Mouse (Mus musculus): Measurements from ENCODE around the gene E2f2. TPM values are rescaled to one million over a fixed set of nuclear protein-coding genes. Genes with fewer than 3 reads are reported as not detected.
A peak's percentile ranks its signal among the peaks of the same experiment; 100 is the strongest.

The E2f2 gene
- 11.1 and 17.0 TPM in 2 replicates for total RNA-seq (2014; fragmentation: Nextera tagmentation)
- total RNA-seq (2017) = 4.5 and 10.2 TPM in 2 replicates

GRCm38 (mm10) chr4:136172011-136172541 lies at the start of gene E2f2:
Gene E2f2 (plus strand): TSS chr4:136172394.
- ATAC-seq (replicated peaks; ENCODE audit: low FRiP score, low TSS enrichment, poor library complexity, severe bottlenecking) = peak; percentile 50

DNA sequence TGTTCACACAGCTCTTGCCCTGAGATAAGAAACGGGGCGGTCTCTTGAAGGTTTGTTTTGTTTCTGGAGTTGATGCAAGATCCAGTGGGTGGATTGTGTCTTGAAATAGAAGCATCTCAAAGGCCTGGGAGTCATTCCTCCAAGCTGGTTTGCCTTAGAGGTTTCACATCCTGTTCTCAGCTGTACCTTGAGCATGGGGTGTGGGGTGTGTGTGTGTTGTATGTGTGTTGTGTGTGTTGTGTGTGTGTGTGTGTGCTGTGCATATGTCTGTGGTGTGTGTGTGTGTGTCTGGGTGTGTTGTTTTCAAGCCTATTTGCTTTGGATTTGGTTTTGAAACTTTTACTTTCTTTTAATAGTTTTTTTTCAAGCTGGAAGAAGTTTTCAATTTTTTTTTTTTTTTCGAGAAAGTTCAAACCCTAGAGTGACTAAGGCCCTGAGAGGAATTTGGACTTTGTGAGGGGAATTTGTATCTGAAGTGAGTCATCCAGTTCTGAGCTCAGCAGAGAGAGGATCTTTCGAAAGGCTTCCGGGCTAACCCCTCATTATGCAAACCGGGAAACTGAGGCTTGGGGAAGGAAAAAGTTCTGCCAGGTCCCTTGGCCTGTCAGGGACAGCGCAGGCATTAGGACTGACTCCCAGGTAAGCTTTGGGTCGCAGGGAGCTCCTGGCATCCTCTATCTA lies 48.9 kb upstream of the E2f2 start:
- no peak for ATAC-seq (replicated peaks; ENCODE audit: low FRiP score, low TSS enrichment, poor library complexity, severe bottlenecking)

- ATAC-seq (replicated peaks; ENCODE audit: low FRiP score, low TSS enrichment, poor library complexity, severe bottlenecking) = no peak
These were observed 48.4 kb upstream of the E2f2 start for GRCm38 (mm10) chr4:136123792-136124161.

GRCm38 (mm10) chr4:136124581-136124980 lies 47.6 kb upstream of the E2f2 start:
- no peak for ATAC-seq (replicated peaks; ENCODE audit: low FRiP score, low TSS enrichment, poor library complexity, severe bottlenecking)

- no peak for ATAC-seq (replicated peaks; ENCODE audit: low FRiP score, low TSS enrichment, poor library complexity, severe bottlenecking)
These were observed 46.7 kb upstream of the E2f2 start for GRCm38 (mm10) chr4:136125458-136125857.

GRCm38 (mm10) chr4:136126019-136126418 lies 46.2 kb upstream of the E2f2 start:
- ATAC-seq (replicated peaks; ENCODE audit: low FRiP score, low TSS enrichment, poor library complexity, severe bottlenecking) = no peak

DNA sequence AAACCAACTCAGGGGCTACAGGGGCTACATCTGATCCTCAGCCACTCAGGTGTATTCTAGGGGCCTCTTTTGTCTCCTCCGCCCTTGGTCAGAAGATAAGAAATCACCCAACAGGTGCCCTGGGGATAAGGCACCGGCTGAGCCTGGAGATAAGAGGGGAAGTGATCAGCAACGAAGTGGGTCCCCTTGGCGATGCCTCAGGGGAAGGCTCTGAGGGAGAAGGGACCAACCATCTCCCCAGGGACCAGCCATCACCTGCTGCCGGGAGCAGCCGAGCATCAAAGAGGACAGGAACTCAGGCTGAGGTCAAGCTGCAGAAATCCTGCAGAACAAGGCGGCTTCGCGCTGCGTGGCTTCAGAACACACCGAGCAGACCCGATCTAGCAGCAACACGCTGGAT lies 44.5 kb upstream of the E2f2 start:
- ATAC-seq (replicated peaks; ENCODE audit: low FRiP score, low TSS enrichment, poor library complexity, severe bottlenecking) = no peak

DNA sequence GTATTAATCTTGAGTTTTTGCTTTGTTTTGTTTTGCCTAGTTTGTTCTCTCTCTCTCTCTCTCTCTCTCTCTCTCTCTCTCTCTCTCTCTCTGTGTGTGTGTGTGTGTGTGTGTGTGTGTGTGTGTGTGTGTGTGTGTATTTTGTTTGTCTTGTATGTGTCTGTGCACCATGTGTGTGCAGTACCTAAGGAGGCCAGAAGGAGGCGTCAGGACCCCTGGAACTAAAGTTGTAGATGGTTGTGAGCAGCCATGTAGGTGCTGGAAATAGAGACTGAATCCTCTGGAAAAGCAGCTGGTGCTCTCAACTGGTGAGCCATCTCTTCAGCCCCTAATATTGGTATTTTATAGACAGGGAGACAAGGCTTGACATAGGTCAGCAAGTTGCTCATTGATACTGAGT lies 42.4 kb upstream of the E2f2 start:
- ATAC-seq (replicated peaks; ENCODE audit: low FRiP score, low TSS enrichment, poor library complexity, severe bottlenecking) = no peak

DNA sequence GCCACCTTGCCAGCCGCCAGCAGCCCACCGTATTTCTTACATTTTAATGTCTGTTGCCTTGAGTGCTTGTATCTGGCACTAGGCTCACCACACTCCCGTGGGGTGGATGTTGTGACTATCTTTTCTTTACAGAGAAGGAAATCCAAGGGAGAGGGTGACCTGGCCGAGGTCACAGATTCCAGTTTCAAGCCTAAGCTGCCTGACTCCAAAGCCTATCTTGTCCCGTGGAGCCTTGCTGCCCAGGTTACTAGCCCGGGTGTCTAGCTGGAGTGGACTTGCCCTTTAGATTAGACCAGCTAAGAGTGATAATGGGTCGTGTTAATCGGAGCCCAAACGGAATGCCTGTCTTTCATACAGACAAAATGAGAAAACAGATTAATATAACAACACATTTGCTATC lies 38.4 kb upstream of the E2f2 start:
- no peak for ATAC-seq (replicated peaks; ENCODE audit: low FRiP score, low TSS enrichment, poor library complexity, severe bottlenecking)

DNA sequence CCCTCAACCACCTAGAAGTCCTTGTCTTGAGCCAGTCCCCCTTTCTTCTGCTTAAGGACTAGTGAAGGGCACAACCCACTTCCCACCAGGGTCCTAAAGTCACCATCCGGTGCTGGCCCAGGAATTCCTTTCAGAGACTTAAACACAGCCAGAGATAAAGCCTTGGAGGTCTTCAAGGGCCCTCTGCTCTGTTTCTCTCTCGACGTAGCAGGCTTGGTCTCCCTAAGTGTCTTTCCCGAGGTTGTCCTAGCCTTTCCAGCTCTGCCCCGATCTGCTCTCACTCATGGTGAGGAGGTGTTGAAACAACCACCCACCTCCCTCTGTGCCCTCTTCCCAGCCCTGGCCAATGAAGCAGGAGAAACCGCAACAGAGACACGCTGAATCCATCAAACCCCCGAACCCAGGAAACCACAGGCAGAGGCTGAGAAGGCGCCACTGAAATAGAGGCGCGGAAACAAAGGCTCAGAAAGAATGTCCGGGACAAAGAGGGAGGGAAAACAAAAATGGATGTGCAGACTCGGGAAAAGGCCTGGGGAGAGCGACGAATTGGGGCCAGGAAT lies 37.7 kb upstream of the E2f2 start:
- peak; percentile 37; the same call in 1 of the 2 replicates for ATAC-seq (replicated peaks; ENCODE audit: low FRiP score, low TSS enrichment, poor library complexity, severe bottlenecking)

DNA sequence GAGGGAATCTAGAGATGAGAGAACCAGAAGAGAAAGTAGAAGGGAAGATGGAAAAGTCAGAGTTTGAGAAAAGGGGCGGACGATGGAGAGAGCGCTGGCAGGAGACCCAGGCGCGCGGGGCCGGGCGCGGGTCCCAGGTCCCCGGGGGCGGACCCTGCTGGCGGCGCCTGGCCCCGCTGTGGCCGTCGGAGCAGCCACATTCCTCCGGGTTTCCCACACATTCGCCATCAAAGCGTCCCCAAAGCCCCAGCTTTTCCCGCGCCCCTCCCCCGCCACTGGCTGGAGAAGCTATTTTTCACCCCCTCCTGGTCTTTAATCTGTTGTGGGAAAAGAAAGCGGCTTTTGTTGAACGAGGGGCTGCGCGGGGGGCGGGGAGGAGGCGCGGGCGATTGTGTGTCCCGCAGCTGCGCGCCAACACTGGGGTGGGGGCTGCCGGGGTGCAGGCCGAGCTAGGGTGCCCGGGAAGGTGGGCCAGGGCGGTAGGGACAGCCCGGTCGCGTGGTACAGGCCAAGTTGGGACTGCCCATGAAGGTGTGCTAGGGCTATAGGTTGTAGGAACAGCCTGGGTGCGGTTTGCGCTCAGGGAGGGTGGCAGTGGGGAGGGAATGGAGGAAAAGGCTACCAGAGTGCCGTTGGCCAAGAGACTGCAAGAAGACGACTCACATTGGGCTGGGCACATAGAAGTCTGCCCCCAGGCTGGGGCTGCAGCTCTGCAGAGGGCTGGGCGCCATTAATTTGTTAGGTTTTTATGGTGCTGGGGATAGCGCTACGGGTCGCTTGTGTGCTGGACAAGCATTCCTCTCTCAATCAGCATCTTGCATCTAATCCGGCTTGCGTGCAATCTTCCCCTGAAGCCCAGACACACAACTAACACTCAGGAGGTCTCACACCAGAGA lies 37.0 kb upstream of the E2f2 start:
- no peak for ATAC-seq (replicated peaks; ENCODE audit: low FRiP score, low TSS enrichment, poor library complexity, severe bottlenecking)

- no peak for ATAC-seq (replicated peaks; ENCODE audit: low FRiP score, low TSS enrichment, poor library complexity, severe bottlenecking)
These were observed 36.1 kb upstream of the E2f2 start for GRCm38 (mm10) chr4:136135874-136136728.

DNA sequence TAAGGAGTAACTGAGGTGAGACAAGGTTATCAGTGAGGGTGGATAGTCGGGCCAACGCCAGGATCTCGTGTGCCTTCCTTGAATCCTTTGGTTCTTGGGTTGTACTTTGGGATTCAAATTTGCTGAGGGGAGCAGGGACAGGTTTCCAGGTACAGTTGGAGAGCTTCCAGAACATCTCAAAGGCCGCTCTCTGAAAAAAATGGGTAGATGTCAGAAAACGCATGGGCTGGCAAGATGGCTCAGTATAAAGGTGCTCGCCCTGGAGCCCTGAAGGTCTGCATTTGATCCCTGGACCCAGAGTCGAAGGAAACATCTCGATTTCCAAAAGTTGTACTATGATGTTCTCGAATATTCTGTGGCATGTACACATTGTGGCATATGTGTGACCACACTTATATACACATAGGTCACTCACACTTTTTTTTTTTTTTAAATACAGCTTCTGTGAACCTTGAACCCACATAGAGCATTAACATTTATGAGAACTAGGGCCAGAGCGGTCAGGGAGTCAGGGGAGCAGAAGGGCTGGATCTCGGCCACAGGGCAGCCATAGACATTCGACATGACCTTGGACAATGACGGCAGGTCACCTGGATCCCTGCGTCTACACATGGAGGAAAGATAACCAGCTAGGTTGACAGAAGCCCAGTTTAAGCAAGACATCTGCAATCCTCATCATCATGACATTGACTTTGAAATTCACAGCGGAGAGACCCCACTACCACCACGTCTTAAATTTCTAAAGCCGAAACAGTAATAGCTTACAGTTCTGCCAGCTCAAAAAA lies 32.7 kb upstream of the E2f2 start:
- ATAC-seq (replicated peaks; ENCODE audit: low FRiP score, low TSS enrichment, poor library complexity, severe bottlenecking) = no peak

DNA sequence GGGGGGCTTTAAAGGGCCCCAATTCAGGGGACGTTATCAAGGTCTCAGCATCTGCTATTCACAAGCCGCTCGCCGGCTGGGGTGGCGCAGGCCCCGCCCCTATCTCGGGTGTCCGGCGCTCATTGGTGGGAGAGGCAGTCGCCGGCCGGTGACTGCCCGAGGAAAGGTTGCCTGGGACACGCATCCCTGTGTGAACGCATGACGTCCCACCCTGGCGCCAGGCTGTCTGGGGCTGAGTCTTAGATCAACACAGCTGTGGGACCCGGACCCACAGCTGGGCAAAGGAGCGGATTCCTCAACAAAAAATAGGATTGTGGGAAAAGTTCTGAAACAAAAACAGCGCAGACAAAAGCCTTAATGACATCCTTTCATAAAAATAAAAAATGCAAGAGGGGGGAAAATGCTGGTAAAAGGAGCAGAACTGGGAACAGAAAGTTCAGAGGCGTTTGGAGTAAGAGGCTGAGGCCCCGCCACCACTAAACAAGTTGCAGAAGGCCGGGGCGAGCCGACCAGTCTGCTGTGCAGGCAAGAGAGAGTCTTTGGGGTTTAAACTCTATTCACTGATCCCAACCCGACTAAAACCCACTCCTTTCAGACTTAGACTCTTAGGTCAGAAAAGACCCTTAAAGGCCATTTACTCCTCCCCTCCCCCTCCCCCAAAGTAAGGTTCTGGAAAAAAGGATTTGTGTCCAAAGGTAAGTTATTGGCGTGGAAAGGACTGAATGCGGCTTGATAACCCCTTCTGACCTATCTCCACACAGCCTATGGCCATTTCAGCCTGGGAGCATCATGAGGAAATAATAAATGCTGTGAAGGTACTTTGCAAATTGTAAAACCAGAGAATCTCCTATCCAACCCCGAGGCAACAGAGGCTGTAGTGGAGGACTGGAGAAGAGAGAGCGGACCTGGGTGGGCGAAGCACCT lies 31.6 kb upstream of the E2f2 start:
- ATAC-seq (replicated peaks; ENCODE audit: low FRiP score, low TSS enrichment, poor library complexity, severe bottlenecking) = peak; percentile 82

DNA sequence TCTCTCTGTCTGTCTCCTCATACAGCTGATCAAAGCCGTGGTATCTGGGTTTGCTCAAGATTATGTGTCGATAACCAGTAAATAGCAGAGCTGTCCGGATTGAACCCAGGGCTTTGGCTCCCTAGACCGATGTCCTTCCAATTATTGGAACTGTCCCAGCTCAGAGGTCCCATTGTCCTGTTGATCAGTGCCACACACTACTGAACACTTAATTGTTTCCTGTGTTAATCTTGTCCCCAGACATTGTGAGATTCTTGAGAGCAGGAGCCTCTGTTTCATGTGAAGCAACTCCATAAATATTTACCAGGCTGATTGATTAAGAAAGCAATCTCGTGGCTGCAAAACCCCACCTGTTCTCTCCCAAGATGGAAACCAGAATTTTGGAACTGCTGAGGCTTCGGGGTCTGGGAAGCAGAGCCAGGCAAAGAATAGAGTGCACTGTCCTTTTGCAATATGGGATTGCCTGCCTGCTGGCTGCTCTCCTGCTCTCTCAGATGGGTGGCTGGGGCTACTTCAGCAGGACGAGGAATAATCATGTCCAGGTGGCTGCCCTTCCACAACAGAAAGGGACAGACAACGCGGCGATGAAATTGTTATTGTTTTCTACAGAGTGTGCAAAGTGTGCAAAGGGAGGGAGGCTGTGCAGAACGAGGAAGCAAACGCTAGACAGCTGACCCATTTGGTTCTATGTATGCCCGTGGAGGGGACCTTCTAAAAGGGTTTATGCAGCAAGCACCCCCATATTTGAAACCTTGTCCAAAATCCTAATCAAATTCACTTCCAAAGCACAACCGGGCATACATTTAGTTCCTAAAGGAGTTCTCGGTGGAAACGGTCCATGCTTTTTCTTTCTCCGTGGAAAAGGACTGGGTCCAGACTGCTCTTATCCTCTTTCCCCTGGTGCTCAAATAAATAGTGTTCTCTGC lies 29.7 kb upstream of the E2f2 start:
- ATAC-seq (replicated peaks; ENCODE audit: low FRiP score, low TSS enrichment, poor library complexity, severe bottlenecking) = no peak

- ATAC-seq (replicated peaks; ENCODE audit: low FRiP score, low TSS enrichment, poor library complexity, severe bottlenecking) = peak; percentile 69
These were observed 28.8 kb upstream of the E2f2 start, which contains the start of gene Id3 for GRCm38 (mm10) chr4:136143193-136143976. Gene Id3 (plus strand): TSS chr4:136143497.
